Mouse (Mus musculus) hindbrain, embryonic 11.5 days (tissue): Measurements from ENCODE around the gene Kcnab1. TPM values are rescaled to one million over a fixed set of nuclear protein-coding genes. Genes with fewer than 3 reads are reported as not detected.

ENCODE experiments used
- ATAC-seq: fragments of 200-750 bp; cut with Nextera tagmentation; 2 replicates; pipeline ENCODE4 v1.8.0; 2017; ENCODE audit warnings: mild to moderate bottlenecking, moderate TSS enrichment, moderate library complexity; ENCODE audit not compliant: low FRiP score
- DNase-seq: peaks from one replicate; pipeline ENCODE4 v3.0.0-alpha.2; 2015; ENCODE audit warnings: low spot score
- H3K27ac ChIP-seq: fragments of 300-500 bp; sonication (generic); 2 replicates; pipeline ENCODE4 v1.5.1; 2014; ENCODE audit warnings: mild to moderate bottlenecking, low read depth, low read length
- H3K27me3 ChIP-seq: fragments of 300-500 bp; sonication (generic); 2 replicates; pipeline ENCODE4 v1.6.1; 2014; ENCODE audit warnings: mild to moderate bottlenecking, low read length, moderate library complexity, mixed read lengths; ENCODE audit not compliant: control insufficient read depth, insufficient read depth
- H3K36me3 ChIP-seq: fragments of 300-500 bp; sonication (generic); 2 replicates; pipeline ENCODE4 v1.6.1; 2014; ENCODE audit warnings: mild to moderate bottlenecking, low read length, moderate library complexity, mixed read lengths; ENCODE audit not compliant: control insufficient read depth, insufficient read depth
- H3K4me1 ChIP-seq: fragments of 300-500 bp; sonication (generic); replicated peaks from 2 replicates; pipeline ENCODE4 v1.6.1; 2014; ENCODE audit warnings: low read length, mixed read lengths; ENCODE audit not compliant: control insufficient read depth, insufficient read depth
- H3K4me2 ChIP-seq: fragments of 300-500 bp; sonication (generic); replicated peaks from 2 replicates; pipeline ENCODE4 v1.6.1; 2014; ENCODE audit warnings: mild to moderate bottlenecking, low read depth, low read length
- H3K4me3 ChIP-seq: fragments of 300-500 bp; sonication (generic); 2 replicates; pipeline ENCODE4 v1.5.1; 2014; ENCODE audit warnings: low read depth, low read length
- H3K9ac ChIP-seq: fragments of 300-500 bp; sonication (generic); 2 replicates; pipeline ENCODE4 v1.6.1; 2014; ENCODE audit warnings: low read depth, low read length
- H3K9me3 ChIP-seq: fragments of 300-500 bp; sonication (generic); 2 replicates; pipeline ENCODE4 v1.6.1; 2016; ENCODE audit warnings: low read length; ENCODE audit not compliant: control insufficient read depth
- WGBS: fragments of 180-500 bp; shearing (Covaris S2); extraction: QIAGEN DNeasy Blood & Tissue Kit; methylation state at CpG from one replicate; pipeline ENCODE4 v1.1.7; 2014; 5-methylcytosine and 5-hydroxymethylcytosine counted together
- polyA plus RNA-seq: library from polyadenylated mRNA; unstranded; fragments of >200 nt; fragmentation: Nextera tagmentation; extraction: Ambion mirVana; gene quantifications from 2 replicates; pipeline ENCODE4 v1.2.1, GENCODE M21; 2014

Kcnab1 gene
- polyA plus RNA-seq, 1 experiment from 2014 or later: 5.6 TPM

DNA sequence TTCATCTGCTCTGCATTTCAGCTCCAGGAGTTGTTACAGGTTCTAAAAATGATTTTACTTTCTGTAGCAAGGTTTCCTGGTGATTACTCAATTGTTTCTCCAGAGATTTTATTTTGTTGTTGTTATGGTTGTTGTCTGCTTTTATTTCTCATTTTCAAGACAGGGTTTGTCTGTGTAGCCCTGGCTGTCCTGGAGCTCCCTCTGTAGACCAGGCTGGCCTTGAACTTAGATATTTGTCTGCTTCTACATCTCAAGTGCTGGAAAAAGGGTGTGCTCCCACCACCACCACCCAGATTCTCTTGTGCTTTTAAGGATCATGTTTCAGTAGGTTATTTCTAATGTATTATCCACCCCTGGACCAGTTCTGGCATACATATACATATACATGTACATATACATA is 207.6 kb downstream of the Kcnab1 start:
- Histone ChIP-seq H3K27me3 (no peaks in the 10 kb centered on the region), H3K9ac (no peak overlapping the region), H3K9me3 (no peaks in the 10 kb centered on the region), H3K4me3 (no peak overlapping the region), H3K4me1 (no peaks in the 10 kb centered on the region), H3K27ac (no peak overlapping the region), H3K36me3 (no peaks in the 10 kb centered on the region), H3K4me2 (no peak overlapping the region)
- no peak for DNase-seq
- no peak for ATAC-seq

DNA sequence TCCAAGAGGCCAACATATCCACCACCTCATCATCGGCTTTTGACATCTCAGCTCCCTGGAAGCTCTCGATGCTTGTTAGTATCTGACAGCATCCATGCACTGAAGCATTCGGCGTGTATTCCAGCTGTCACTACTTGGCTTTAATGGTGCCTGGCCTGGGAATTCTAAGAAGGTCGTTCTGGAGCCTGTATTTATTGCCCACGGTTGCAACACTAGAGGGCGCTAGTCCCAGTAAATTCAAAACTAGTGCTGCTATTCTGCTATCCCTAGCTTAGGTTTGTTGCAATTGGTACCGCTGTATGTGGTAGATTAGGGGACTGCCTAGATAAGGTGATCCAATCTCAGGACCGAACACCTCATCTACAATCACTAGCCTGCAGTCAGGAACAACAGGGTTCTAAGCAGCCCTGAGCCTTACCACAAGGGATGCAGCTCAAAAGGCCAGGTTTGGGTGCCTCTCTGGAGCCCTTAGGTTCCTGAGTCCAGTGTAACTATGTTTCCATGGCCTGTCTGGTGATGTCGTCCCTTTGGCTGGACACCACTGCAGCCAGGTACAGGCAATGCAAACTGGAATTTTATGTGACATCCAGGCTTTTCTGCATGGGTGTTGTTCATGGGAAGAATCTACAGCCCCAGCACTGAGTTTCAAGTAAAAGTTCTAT is 208.8 kb downstream of the Kcnab1 start:
- peak; percentile 27 for ATAC-seq
- no peaks in the 10 kb centered on the region for H3K27me3 ChIP-seq

DNA sequence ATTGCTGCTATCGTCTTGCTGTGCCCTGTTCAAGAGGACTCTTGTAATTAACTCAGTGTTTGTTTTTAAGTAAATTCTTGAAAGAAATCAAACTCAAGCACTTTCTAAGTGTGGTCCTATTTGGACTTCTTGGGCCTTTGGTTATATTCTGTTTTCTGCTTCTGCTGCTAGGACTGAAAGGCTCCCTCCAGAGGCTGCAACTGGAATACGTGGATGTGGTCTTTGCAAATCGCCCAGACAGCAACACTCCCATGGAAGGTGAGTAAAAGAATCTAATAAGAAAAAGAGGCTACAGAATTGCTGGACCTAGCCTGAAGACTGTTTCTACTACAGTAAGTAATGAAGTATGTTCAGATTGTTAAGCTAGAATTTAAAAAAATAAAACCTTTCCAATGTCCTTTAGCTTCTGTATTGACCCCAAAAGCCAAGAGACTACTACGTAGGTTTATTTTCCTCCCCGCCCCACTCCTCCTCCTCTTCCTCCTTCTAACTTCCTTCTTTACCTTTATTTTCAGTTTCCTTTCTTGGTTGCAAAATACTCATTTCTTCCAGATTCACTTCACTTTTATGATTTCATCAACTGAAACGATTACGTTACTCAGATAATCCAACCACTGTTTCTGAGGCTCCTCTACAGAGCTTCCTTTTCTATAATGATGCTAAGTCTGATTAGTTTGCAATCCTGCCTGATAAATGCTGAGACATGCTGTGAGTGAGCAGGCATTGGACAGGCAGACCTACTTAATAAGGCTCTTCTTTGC is 210.2 kb downstream of the Kcnab1 start:
- Histone ChIP-seq H3K4me2 (no peak overlapping the region), H3K27ac (no peak overlapping the region), H3K36me3 (no peaks in the 10 kb centered on the region), H3K4me3 (no peak overlapping the region), H3K9me3 (no peaks in the 10 kb centered on the region), H3K9ac (no peak overlapping the region), H3K27me3 (no peaks in the 10 kb centered on the region), H3K4me1 (no peaks in the 10 kb centered on the region)
- WGBS: 74% methylated on average over 7 of the region's 7 CpGs
- DNase-seq (peak; percentile 25), ATAC-seq (no peak)

More for the DNA sequence above, 208.8 kb downstream of the Kcnab1 start:
- no peak overlapping the region for H3K27ac ChIP-seq
- H3K9me3 ChIP-seq: no peaks in the 10 kb centered on the region
- H3K36me3 ChIP-seq: no peaks in the 10 kb centered on the region
- H3K4me3 ChIP-seq: no peak overlapping the region
- no peaks in the 10 kb centered on the region for H3K4me1 ChIP-seq
- H3K9ac ChIP-seq: no peak overlapping the region
- H3K4me2 ChIP-seq: no peak overlapping the region
- WGBS: 45% methylated on average over 10 of the region's 10 CpGs
- DNase-seq: peak; percentile 76

DNA sequence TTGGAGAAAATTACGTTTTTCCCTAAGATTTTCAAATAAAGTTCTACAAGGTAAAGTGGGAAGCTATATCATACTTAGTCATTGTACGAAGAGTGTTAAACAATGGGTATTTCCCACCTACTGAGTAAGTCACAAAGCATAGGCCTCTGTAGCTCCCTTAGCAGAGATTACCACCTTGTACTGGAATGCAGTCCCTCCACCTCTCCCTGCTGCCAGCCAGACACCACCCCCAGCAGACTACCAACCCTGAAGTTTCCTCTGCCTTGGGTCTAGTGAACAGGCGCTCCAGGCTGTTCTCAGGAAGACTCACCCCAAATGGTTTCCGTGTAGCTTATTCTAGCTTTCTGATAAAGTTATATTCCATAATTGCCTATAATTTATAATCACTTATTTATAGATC is 211.8 kb downstream of the Kcnab1 start:
- Histone ChIP-seq H3K9me3 (no peaks in the 10 kb centered on the region), H3K4me3 (no peak overlapping the region), H3K27ac (no peak overlapping the region), H3K4me1 (no peaks in the 10 kb centered on the region), H3K4me2 (no peak overlapping the region), H3K9ac (no peak overlapping the region), H3K27me3 (no peaks in the 10 kb centered on the region), H3K36me3 (no peaks in the 10 kb centered on the region)
- 87% methylated on average over 4 of the region's 4 CpGs for WGBS
- ATAC-seq (no peak), DNase-seq (no peak)

DNA sequence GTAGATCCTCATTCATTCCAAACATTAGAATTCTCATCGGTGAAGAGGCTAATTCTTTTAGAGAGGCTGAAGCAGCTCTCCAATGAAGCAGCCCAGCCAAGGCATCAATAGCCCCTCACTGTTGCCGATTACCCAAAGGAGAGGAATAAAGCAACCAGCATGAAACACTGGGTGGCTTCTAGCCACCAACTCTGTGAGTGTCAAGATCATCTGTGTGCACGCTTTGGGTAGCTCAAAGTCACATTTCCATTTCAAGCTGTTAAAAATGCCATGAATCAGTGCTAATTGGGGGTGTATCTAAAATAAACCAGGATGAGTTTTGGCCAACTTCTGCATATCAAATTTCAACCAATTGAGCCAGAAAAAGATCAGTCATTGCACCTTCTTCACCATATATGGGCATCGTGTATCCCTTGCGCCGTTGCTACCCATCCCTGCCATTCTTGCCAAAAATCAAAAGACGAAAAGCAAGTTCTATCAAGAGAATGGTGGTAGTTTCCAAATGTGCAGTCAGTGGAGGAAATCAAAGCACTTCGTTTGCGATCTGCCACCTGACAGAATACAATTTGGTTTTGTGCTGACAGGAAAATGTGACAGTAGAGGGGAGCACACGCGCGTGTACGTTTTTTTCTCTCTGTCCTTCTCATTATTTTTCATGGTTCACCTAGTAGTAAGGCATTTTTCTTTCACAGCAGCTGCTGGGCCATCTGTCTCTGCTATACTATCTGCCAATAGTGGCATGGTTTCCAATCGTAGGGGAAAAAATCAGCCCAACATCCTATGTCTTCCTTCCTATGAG is 213.0 kb downstream of the Kcnab1 start:
- ATAC-seq (no peak), DNase-seq (no peak)
- Histone ChIP-seq H3K4me3 (no peak overlapping the region), H3K4me1 (no peaks in the 10 kb centered on the region), H3K27ac (no peak overlapping the region), H3K36me3 (no peaks in the 10 kb centered on the region), H3K4me2 (no peak overlapping the region), H3K9ac (no peak overlapping the region), H3K27me3 (no peaks in the 10 kb centered on the region), H3K9me3 (no peaks in the 10 kb centered on the region)
- 91% methylated on average over 14 of the region's 14 CpGs for WGBS

DNA sequence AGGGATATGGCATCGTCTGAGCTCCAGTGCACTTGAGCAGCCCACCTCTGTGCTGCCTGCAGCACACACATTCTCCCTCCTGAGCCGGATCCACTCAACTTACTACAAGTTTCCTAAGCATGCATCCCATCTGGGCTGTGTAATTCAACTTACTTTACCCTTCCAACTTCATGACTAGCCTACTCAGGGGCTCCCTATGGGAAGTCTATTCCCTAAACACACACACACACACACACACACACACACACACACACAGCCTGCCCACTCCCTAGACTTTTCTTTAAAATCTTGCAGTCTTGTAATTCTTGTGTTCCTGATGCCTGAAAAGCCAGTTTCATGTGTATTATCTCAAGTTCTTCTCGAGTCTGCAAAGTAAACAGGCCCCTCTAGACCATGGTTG is 216.1 kb downstream of the Kcnab1 start:
- Histone ChIP-seq H3K9ac (no peak overlapping the region), H3K36me3 (no peaks in the 10 kb centered on the region), H3K4me3 (no peak overlapping the region), H3K9me3 (no peaks in the 10 kb centered on the region), H3K27ac (no peak overlapping the region), H3K27me3 (no peaks in the 10 kb centered on the region), H3K4me2 (no peak overlapping the region), H3K4me1 (no peaks in the 10 kb centered on the region)
- no peak for DNase-seq
- 79% methylated on average over 3 of the region's 3 CpGs for WGBS
- ATAC-seq: no peak

DNA sequence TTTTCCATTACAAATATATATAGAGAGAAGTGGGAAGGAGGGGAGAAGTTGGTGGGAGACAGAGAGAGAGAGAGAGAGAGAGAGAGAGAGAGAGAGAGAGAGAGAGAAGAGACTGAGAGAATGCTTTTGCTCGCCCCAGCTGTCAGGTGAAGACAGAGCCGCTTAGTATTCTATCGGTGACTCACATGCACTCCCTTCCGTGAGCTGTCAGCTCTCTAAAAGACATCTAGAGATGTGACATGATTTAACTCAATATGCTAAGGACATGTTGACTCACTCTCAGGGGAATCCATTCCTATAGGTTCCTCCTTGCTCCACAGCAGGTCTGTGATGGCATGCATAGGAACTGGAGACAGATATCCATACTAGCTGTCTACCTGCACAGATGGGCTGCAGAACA is 219.6 kb downstream of the Kcnab1 start:
- H3K36me3 ChIP-seq: no peaks in the 10 kb centered on the region
- H3K27ac ChIP-seq: no peak overlapping the region
- ATAC-seq: no peak
- no peak overlapping the region for H3K4me2 ChIP-seq
- 78% methylated on average over 4 of the region's 4 CpGs for WGBS
- DNase-seq: no peak
- H3K9me3 ChIP-seq: no peaks in the 10 kb centered on the region
- H3K4me1 ChIP-seq: no peaks in the 10 kb centered on the region
- H3K27me3 ChIP-seq: no peaks in the 10 kb centered on the region
- no peak overlapping the region for H3K4me3 ChIP-seq
- no peak overlapping the region for H3K9ac ChIP-seq

DNA sequence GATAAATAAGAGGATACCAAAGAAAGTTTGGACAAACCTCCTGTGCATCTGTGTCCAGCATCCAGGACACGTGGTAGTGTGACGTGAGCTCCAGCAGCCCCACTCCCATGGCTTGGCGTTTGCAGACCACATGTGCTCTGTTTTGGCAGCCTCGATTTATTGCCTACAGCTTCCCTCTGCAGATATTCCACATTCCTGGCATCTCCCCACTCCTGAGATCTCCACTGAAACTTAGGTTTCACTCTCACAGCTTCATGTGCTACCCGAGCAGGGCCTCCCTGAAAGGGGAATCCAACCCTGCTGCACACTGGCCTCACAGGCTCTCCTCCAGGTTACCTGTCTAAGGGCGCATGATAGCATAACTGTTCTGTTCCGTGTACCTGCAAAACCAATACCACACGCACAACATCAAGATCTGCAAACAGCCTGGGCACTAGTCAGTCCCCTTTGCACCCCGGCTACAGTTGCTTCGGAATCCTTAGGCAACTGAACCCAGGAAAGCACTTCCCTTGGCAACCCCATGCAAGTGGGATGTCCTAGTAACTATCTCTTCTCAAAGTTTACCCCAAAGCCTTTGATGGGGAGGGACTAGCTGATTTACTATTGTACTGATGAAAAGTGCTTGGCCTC is 228.8 kb downstream of the Kcnab1 start:
- Histone ChIP-seq H3K9me3 (no peaks in the 10 kb centered on the region), H3K27me3 (no peaks in the 10 kb centered on the region), H3K4me2 (no peak overlapping the region), H3K4me3 (no peak overlapping the region), H3K4me1 (no peaks in the 10 kb centered on the region), H3K9ac (no peak overlapping the region), H3K36me3 (no peaks in the 10 kb centered on the region), H3K27ac (no peak overlapping the region)
- no peak for DNase-seq
- no peak for ATAC-seq
- 85% methylated on average over 10 of the region's 10 CpGs for WGBS
